Mouse (Mus musculus): Measurements from ENCODE around the gene Ttc25.

- TF ChIP-seq GATA1 (IDR thresholded peaks at IDR 0.05; ENCODE audit: low read length) (no peak), TAL1 (IDR thresholded peaks at IDR 0.05; ENCODE audit: low read length) (no peak)
Measured at GRCm38 (mm10) chr11:100541577-100541976, 3.8 kb upstream of the Ttc25 start.

Data from erythroblast, embryonic 14.5 days (primary cell).